Mouse (Mus musculus) C2C12 (cell line): ENCODE results near the gene Efna2.

ENCODE experiments used
- MAX ChIP-seq: IDR thresholded peaks from one replicate; pipeline ENCODE4 v1.6.1; 2011; ENCODE audit warnings: mild to moderate bottlenecking, control low read depth
- MYOD1 ChIP-seq: IDR thresholded peaks from one replicate; pipeline ENCODE4 v1.6.1; 2011; ENCODE audit warnings: low read depth; ENCODE audit not compliant: control insufficient read depth, insufficient read length
- MYOG ChIP-seq: IDR thresholded peaks from one replicate; pipeline ENCODE4 v1.6.1; 2011; ENCODE audit not compliant: control insufficient read depth, insufficient read length; ENCODE audit errors: extremely low read depth

- no peak for TF ChIP-seq MYOD1
- TF ChIP-seq MAX, result no peak
- TF ChIP-seq MYOG, result no peak
Measured at GRCm38 (mm10) chr10:80200485-80200884, 21.2 kb downstream of the Efna2 start.
